ENCODE assay signal across 21 mouse cellular contexts in genomic region chr16:13161516-13161915, GRCm38 (mm10).
"Had no signal": no experiment of that assay in that cellular context is flagged by ENCODE, and none has a peak within 500 bp of the region (broad histone marks: within the 10 kb centered on the region; RNA-seq: fewer than 3 reads in every experiment).

No protein-coding gene starts in this region.

- ATAC-seq: intestine, embryonic 15.5 days; liver, embryonic 12.5 days; midbrain, embryonic 13.5 days; midbrain, embryonic 16.5 days had no signal

- DNase-seq: kidney, adult 11 months; kidney, adult 8-10 months; kidney, postnatal 10 days; kidney, postnatal 36 days; layer of hippocampus, postnatal 36 days; left cerebral cortex, postnatal 4 days; right cerebral cortex, postnatal 14 days; right cerebral cortex, postnatal 4 days; thymus, postnatal 25 days had no signal

- H3K9me3 ChIP-seq: intestine, embryonic 15.5 days; kidney, embryonic 15.5 days; limb, embryonic 15.5 days; liver, embryonic 12.5 days; liver, embryonic 15.5 days; lung, embryonic 15.5 days had no signal

- H3K4me3 ChIP-seq: intestine, embryonic 15.5 days; kidney, embryonic 15.5 days; limb, embryonic 12.5 days; limb, embryonic 15.5 days; liver, embryonic 12.5 days; liver, embryonic 15.5 days; lung, embryonic 15.5 days; megakaryocyte, embryonic 14.5 days; midbrain, embryonic 10.5 days; midbrain, embryonic 13.5 days; neural tube, embryonic 13.5 days had no signal

- H3K4me2 ChIP-seq: intestine, embryonic 15.5 days; limb, embryonic 12.5 days; limb, embryonic 15.5 days; liver, embryonic 15.5 days; lung, embryonic 15.5 days; midbrain, embryonic 13.5 days; neural tube, embryonic 13.5 days had no signal

- H3K9ac ChIP-seq: intestine, embryonic 15.5 days; kidney, embryonic 15.5 days; limb, embryonic 12.5 days; limb, embryonic 15.5 days; liver, embryonic 12.5 days; liver, embryonic 15.5 days; lung, embryonic 15.5 days; midbrain, embryonic 13.5 days; neural tube, embryonic 13.5 days had no signal

- H3K36me3 ChIP-seq: intestine, embryonic 15.5 days; kidney, embryonic 15.5 days; limb, embryonic 12.5 days; limb, embryonic 15.5 days; liver, embryonic 12.5 days; liver, embryonic 15.5 days; lung, embryonic 15.5 days; midbrain, embryonic 10.5 days; midbrain, embryonic 13.5 days; neural tube, embryonic 13.5 days had no signal

- H3K4me1 ChIP-seq: limb, embryonic 12.5 days; limb, embryonic 15.5 days; liver, embryonic 15.5 days had no signal

- H3K27ac ChIP-seq: intestine, embryonic 15.5 days; kidney, embryonic 15.5 days; limb, embryonic 12.5 days; limb, embryonic 15.5 days; liver, embryonic 12.5 days; liver, embryonic 15.5 days; lung, embryonic 15.5 days; midbrain, embryonic 10.5 days; midbrain, embryonic 13.5 days; neural tube, embryonic 13.5 days had no signal

- H3K27me3 ChIP-seq: intestine, embryonic 15.5 days; kidney, embryonic 15.5 days; limb, embryonic 15.5 days; liver, embryonic 12.5 days; lung, embryonic 15.5 days; midbrain, embryonic 13.5 days; neural tube, embryonic 13.5 days had no signal
